Mouse (Mus musculus) olfactory bulb, adult 2 months (tissue): ENCODE measurements around the gene Cdv3.

Experiments used
- CTCF ChIP-seq: fragments of 200-500 bp; IDR thresholded peaks from 2 replicates; pipeline ENCODE4 v1.5.1; 2012; ENCODE audit warnings: low read depth, mild to moderate bottlenecking, low read length, moderate library complexity; ENCODE audit not compliant: insufficient read depth
- POLR2A ChIP-seq: fragments of 200-500 bp; IDR thresholded peaks from 2 replicates; pipeline ENCODE4 v1.6.1; 2012; ENCODE audit warnings: mild to moderate bottlenecking, low read depth, low read length, moderate library complexity; ENCODE audit not compliant: insufficient read depth

- TF ChIP-seq CTCF = no peak
- no peak for TF ChIP-seq POLR2A
Measured at GRCm38 (mm10) chr9:103326449-103326848, 39.2 kb downstream of the Cdv3 start.
